Mouse (Mus musculus) G1E (cell line): Measurements from ENCODE around the gene Btc. TPM values are rescaled to one million over a fixed set of nuclear protein-coding genes. Genes with fewer than 3 reads are reported as not detected.

Experiments used
- ATAC-seq: 2 replicates; pipeline ENCODE4 v1.8.0; 2016; ENCODE audit warnings: mild to moderate bottlenecking; ENCODE audit not compliant: insufficient number of reproducible peaks, poor library complexity, low FRiP score, severe bottlenecking; ENCODE audit errors: extremely low read depth
- DNase-seq: peaks from one replicate; pipeline ENCODE4 v3.0.0; 2012; ENCODE audit warnings: low spot score
- H3K27me3 ChIP-seq: 2 replicates; pipeline ENCODE4 v1.6.1; 2012; ENCODE audit warnings: mild to moderate bottlenecking, low read length, inconsistent platforms; ENCODE audit not compliant: insufficient read depth
- H3K36me3 ChIP-seq: replicated peaks from 2 replicates; pipeline ENCODE3; 2012; ENCODE audit warnings: mild to moderate bottlenecking, inconsistent platforms
- H3K4me1 ChIP-seq: 2 replicates; pipeline ENCODE4 v1.6.1; 2012; ENCODE audit warnings: low read depth, low read length, inconsistent platforms, mixed read lengths; ENCODE audit not compliant: insufficient read depth
- H3K4me3 ChIP-seq: 2 replicates; pipeline ENCODE4 v1.5.1; 2012; ENCODE audit warnings: low read depth, mild to moderate bottlenecking, inconsistent platforms, low read length, moderate library complexity, mixed read lengths
- H3K9me3 ChIP-seq: replicated peaks from 2 replicates; pipeline ENCODE4 v1.6.1; 2012; ENCODE audit warnings: inconsistent platforms
- CTCF ChIP-seq: IDR thresholded peaks from 2 replicates; pipeline ENCODE4 v1.5.1; 2012; ENCODE audit warnings: low read depth, low read length, inconsistent platforms, mixed read lengths
- GATA1 ChIP-seq: IDR thresholded peaks from 2 replicates; pipeline ENCODE4 v1.6.1; 2012; ENCODE audit warnings: borderline replicate concordance, low read length, inconsistent platforms, mixed read lengths
- GATA2 ChIP-seq: IDR thresholded peaks from 2 replicates; pipeline ENCODE4 v1.6.1; 2012; ENCODE audit warnings: low read depth, low read length, inconsistent platforms, borderline replicate concordance
- POLR2AphosphoS5 ChIP-seq: IDR thresholded peaks from 2 replicates; pipeline ENCODE4 v1.6.1; 2012; ENCODE audit warnings: low read depth, low read length, inconsistent platforms; ENCODE audit not compliant: insufficient replicate concordance
- TAL1 ChIP-seq: conservative IDR thresholded peaks from 2 replicates; pipeline ENCODE4 v1.6.1; 2012; ENCODE audit warnings: low read depth, low read length, inconsistent platforms, mixed read lengths
- polyA plus RNA-seq: library from polyadenylated mRNA; stranded (reverse); fragments of >175 nt; gene quantifications from 2 replicates; pipeline ENCODE4 v1.2.3, GENCODE M21; 2012
- total RNA-seq, 2 experiments: library from RNA; stranded (forward) in 1 of 2; stranded (reverse) in 1 of 2; fragments of 200-1000 nt in 1 of 2; fragments of >200 nt in 1 of 2; fragmentation: Nextera tagmentation in 1 of 2; gene quantifications; 2 replicates each; pipeline ENCODE4 v1.2.3; 2014 to 2017

The Btc gene
- total and polyA plus RNA-seq, 3 experiments = 0.11 TPM; not detected in 2

- no peaks in the 10 kb centered on the region for H3K9me3 ChIP-seq
- H3K36me3 ChIP-seq = no peaks in the 10 kb centered on the region
- H3K4me1 ChIP-seq = no peaks in the 10 kb centered on the region
- TF ChIP-seq POLR2AphosphoS5 (no peak), GATA2 (no peak), TAL1 (no peak), CTCF (no peak), GATA1 (no peak)
- no peak for DNase-seq
- peak; percentile 28; the same call in 1 of the 2 replicates for ATAC-seq
- H3K27me3 ChIP-seq = peaks cover 7% of the 10 kb centered on the region; the same call in 1 of the 2 replicates
- H3K4me3 ChIP-seq = no peak overlapping the region
Observed at GRCm38 (mm10) chr5:91404263-91404662, 1.5 kb upstream of the Btc start.

GRCm38 (mm10) chr5:91403281-91403680 is 487 bp upstream of the Btc start:
- Histone ChIP-seq H3K4me1 (no peaks in the 10 kb centered on the region), H3K27me3 (peaks cover 7% of the 10 kb centered on the region; the same call in 1 of the 2 replicates), H3K9me3 (no peaks in the 10 kb centered on the region), H3K36me3 (no peaks in the 10 kb centered on the region), H3K4me3 (no peak overlapping the region)
- DNase-seq = no peak
- TF ChIP-seq GATA2 (no peak), GATA1 (no peak), CTCF (no peak), TAL1 (no peak), POLR2AphosphoS5 (no peak)
- no peak for ATAC-seq

- TF ChIP-seq CTCF (no peak), POLR2AphosphoS5 (no peak), GATA1 (no peak), GATA2 (no peak), TAL1 (no peak)
- H3K9me3 ChIP-seq = no peaks in the 10 kb centered on the region
- no peaks in the 10 kb centered on the region for H3K36me3 ChIP-seq
- no peak overlapping the region for H3K4me3 ChIP-seq
- H3K27me3 ChIP-seq = peaks cover 7% of the 10 kb centered on the region; the same call in 1 of the 2 replicates
- DNase-seq (no peak), ATAC-seq (no peak)
- H3K4me1 ChIP-seq = no peaks in the 10 kb centered on the region
Observed at GRCm38 (mm10) chr5:91400493-91401096, 2.2 kb downstream of the Btc start.

GRCm38 (mm10) chr5:91375467-91375866 is 27.3 kb downstream of the Btc start:
- Histone ChIP-seq H3K4me3 (no peak overlapping the region), H3K27me3 (no peaks in the 10 kb centered on the region), H3K4me1 (no peaks in the 10 kb centered on the region), H3K9me3 (no peaks in the 10 kb centered on the region), H3K36me3 (no peaks in the 10 kb centered on the region)
- TF ChIP-seq POLR2AphosphoS5 = no peak
- no peak for TF ChIP-seq GATA1
- TF ChIP-seq CTCF = no peak
- no peak for TF ChIP-seq GATA2
- no peak for TF ChIP-seq TAL1
- no peak for ATAC-seq
- DNase-seq = no peak

GRCm38 (mm10) chr5:91368061-91368565 is 34.7 kb downstream of the Btc start:
- Histone ChIP-seq H3K36me3 (no peaks in the 10 kb centered on the region), H3K4me1 (no peaks in the 10 kb centered on the region), H3K27me3 (no peaks in the 10 kb centered on the region), H3K4me3 (no peak overlapping the region), H3K9me3 (no peaks in the 10 kb centered on the region)
- ATAC-seq (no peak), DNase-seq (no peak)
- TF ChIP-seq GATA1 = no peak
- TF ChIP-seq GATA2 = no peak
- no peak for TF ChIP-seq POLR2AphosphoS5
- TF ChIP-seq TAL1 = no peak
- TF ChIP-seq CTCF = no peak

- no peaks in the 10 kb centered on the region for H3K27me3 ChIP-seq
- TF ChIP-seq GATA1 (no peak), POLR2AphosphoS5 (no peak), TAL1 (no peak), CTCF (no peak), GATA2 (no peak)
- ATAC-seq = no peak
- no peak for DNase-seq
- no peak overlapping the region for H3K4me3 ChIP-seq
- H3K36me3 ChIP-seq = no peaks in the 10 kb centered on the region
- H3K4me1 ChIP-seq = no peaks in the 10 kb centered on the region
- H3K9me3 ChIP-seq = no peaks in the 10 kb centered on the region
Observed at GRCm38 (mm10) chr5:91366925-91367324, 35.9 kb downstream of the Btc start.
